Mouse (Mus musculus) layer of hippocampus, postnatal 25 days (tissue): ENCODE results near the gene Rnf212. TPM values are rescaled to one million over a fixed set of nuclear protein-coding genes. Genes with fewer than 3 reads are reported as not detected.
A peak's percentile ranks its signal among the peaks of the same experiment; 100 is the strongest.
"Not testable (repeated sequence)": the region's sequence is repeated elsewhere in the genome, so short reads cannot be mapped to it uniquely, and the experiment has no call there.

Experiments used
- DNase-seq, 2 experiments: peaks; one replicate each; pipeline ENCODE4 v3.0.0; 2022; ENCODE audit warnings: mixed read lengths in 2 of 2, low spot score in 1 of 2; ENCODE audit errors: extremely low spot score in 1 of 2
- total RNA-seq, 2 experiments: library from RNA; stranded (reverse); gene quantifications; 2 replicates each; pipeline ENCODE4 v1.2.3; 2021

Gene Rnf212
- total RNA-seq, result not detected

- no peak for DNase-seq
Measured at GRCm38 (mm10) chr5:108774630-108775306, at the start of gene Rnf212. Rnf212 (minus strand) TSS chr5:108774982.

- peak in 1 of 2 experiments; percentile 3 for DNase-seq
Measured at GRCm38 (mm10) chr5:108823276-108823675, 48.5 kb upstream of the Rnf212 start.

- DNase-seq, result not testable (repeated sequence)
Measured at GRCm38 (mm10) chr5:108808750-108809149, 34.0 kb upstream of the Rnf212 start, which contains the start of gene Vmn2r8. Vmn2r8 (minus strand) TSS chr5:108808850.

GRCm38 (mm10) chr5:108803646-108804045, 28.9 kb upstream of the Rnf212 start:
- DNase-seq, result no peak

GRCm38 (mm10) chr5:108795263-108795662, 20.5 kb upstream of the Rnf212 start, which contains the start of gene Tmed11:
Tmed11 (minus strand) TSS chr5:108795363.
- DNase-seq, result not testable (repeated sequence)

- DNase-seq, result peak in 1 of 2 experiments; percentile 38
Measured at GRCm38 (mm10) chr5:108790385-108790784, 15.6 kb upstream of the Rnf212 start.

GRCm38 (mm10) chr5:108760002-108760401, 14.8 kb downstream of the Rnf212 start:
- no peak for DNase-seq

- peak; percentile 13 to 46 for DNase-seq
Measured at GRCm38 (mm10) chr5:108758396-108758795, 16.4 kb downstream of the Rnf212 start.

GRCm38 (mm10) chr5:108751258-108751657, 23.5 kb downstream of the Rnf212 start:
- not testable (repeated sequence) for DNase-seq

- no peak for DNase-seq
Measured at GRCm38 (mm10) chr5:108750328-108751210, 24.2 kb downstream of the Rnf212 start.

GRCm38 (mm10) chr5:108744629-108745028, 30.2 kb downstream of the Rnf212 start:
- no peak for DNase-seq

- DNase-seq, result no peak
Measured at GRCm38 (mm10) chr5:108743856-108744255, 30.9 kb downstream of the Rnf212 start.

- DNase-seq, result no peak
Measured at GRCm38 (mm10) chr5:108742596-108742995, 32.2 kb downstream of the Rnf212 start.

GRCm38 (mm10) chr5:108741844-108742243, 32.9 kb downstream of the Rnf212 start:
- DNase-seq, result no peak

GRCm38 (mm10) chr5:108727425-108727824, 47.4 kb downstream of the Rnf212 start:
- no peak for DNase-seq

- DNase-seq, result peak; percentile 54 to 82
Measured at GRCm38 (mm10) chr5:108726557-108727248, 48.1 kb downstream of the Rnf212 start.

- no peak for DNase-seq
Measured at GRCm38 (mm10) chr5:108724006-108724405, 50.8 kb downstream of the Rnf212 start.

- DNase-seq, result no peak
Measured at GRCm38 (mm10) chr5:108719761-108720160, 55.0 kb downstream of the Rnf212 start.

GRCm38 (mm10) chr5:108718051-108718450, 56.7 kb downstream of the Rnf212 start:
- DNase-seq, result no peak

- DNase-seq, result no peak
Measured at GRCm38 (mm10) chr5:108715974-108716373, 58.8 kb downstream of the Rnf212 start.

- peak in 1 of 2 experiments; percentile 20 for DNase-seq
Measured at GRCm38 (mm10) chr5:108714149-108714548, 60.6 kb downstream of the Rnf212 start.
